Mouse (Mus musculus): ENCODE data around the gene Srp72. TPM values are rescaled to one million over a fixed set of nuclear protein-coding genes. Genes with fewer than 3 reads are reported as not detected.

Gene Srp72
- polyA plus RNA-seq, 1 experiment from 2014 or later: 41.3 TPM

Other genes with a start within 250 kb of the Srp72 start
- gene Aasdh, start 69.2 kb upstream of the Srp72 start, polyA plus RNA-seq (2015; fragmentation: Nextera tagmentation; extraction: Ambion mirVana): 5.0 and 5.3 TPM in 2 replicates
- 157 and 158 TPM in 2 replicates for gene Paics, start 23.4 kb upstream of the Srp72 start, polyA plus RNA-seq (2015; fragmentation: Nextera tagmentation; extraction: Ambion mirVana)
- 21.9 and 23.1 TPM in 2 replicates for gene Ppat, start 23.1 kb upstream of the Srp72 start, polyA plus RNA-seq (2015; fragmentation: Nextera tagmentation; extraction: Ambion mirVana)
- 0.38 TPM in 1 of 2 replicates, not detected in the other for gene Arl9, start 29.4 kb downstream of the Srp72 start, polyA plus RNA-seq (2015; fragmentation: Nextera tagmentation; extraction: Ambion mirVana)
- 0.16 and 0.32 TPM in 2 replicates for gene Thegl, start 41.3 kb downstream of the Srp72 start, polyA plus RNA-seq (2015; fragmentation: Nextera tagmentation; extraction: Ambion mirVana)
- 0.13 and 0.28 TPM in 2 replicates for gene Hopx, start 140.4 kb downstream of the Srp72 start, polyA plus RNA-seq (2015; fragmentation: Nextera tagmentation; extraction: Ambion mirVana)
- gene Spink2, start 236.8 kb downstream of the Srp72 start, polyA plus RNA-seq (2015; fragmentation: Nextera tagmentation; extraction: Ambion mirVana): 0.21 TPM in 1 of 2 replicates, not detected in the other

All from liver, embryonic 15.5 days (tissue).